Mouse (Mus musculus) embryonic facial prominence, embryonic 14.5 days (tissue): ENCODE measurements around the gene Serpina3a. TPM values are rescaled to one million over a fixed set of nuclear protein-coding genes. Genes with fewer than 3 reads are reported as not detected.

Experiments
- ATAC-seq: fragments of 200-750 bp; cut with Nextera tagmentation; 2 replicates; pipeline ENCODE4 v1.8.0; 2017; ENCODE audit warnings: low read depth, moderate number of reproducible peaks, moderate TSS enrichment
- DNase-seq: peaks from one replicate; pipeline ENCODE4 v3.0.0-alpha.2; 2015; ENCODE audit warnings: low spot score
- H3K27ac ChIP-seq: fragments of 300-500 bp; sonication (generic); replicated peaks from 2 replicates; pipeline ENCODE4 v1.5.1; 2014; ENCODE audit warnings: low read depth, mild to moderate bottlenecking, low read length, moderate library complexity
- H3K27me3 ChIP-seq: fragments of 300-500 bp; sonication (generic); replicated peaks from 2 replicates; pipeline ENCODE4 v1.6.1; 2014; ENCODE audit warnings: low read length; ENCODE audit not compliant: control insufficient read depth, insufficient read depth
- H3K36me3 ChIP-seq: fragments of 300-500 bp; sonication (generic); 2 replicates; pipeline ENCODE4 v1.6.1; 2014; ENCODE audit warnings: low read length, mixed read lengths; ENCODE audit not compliant: control insufficient read depth, insufficient read depth
- H3K4me1 ChIP-seq: fragments of 300-500 bp; sonication (generic); 2 replicates; pipeline ENCODE4 v1.6.1; 2014; ENCODE audit warnings: antibody characterized with exemption, low read length; ENCODE audit not compliant: control insufficient read depth, insufficient read depth
- H3K4me2 ChIP-seq: fragments of 300-500 bp; sonication (generic); 2 replicates; pipeline ENCODE4 v1.6.1; 2014; ENCODE audit warnings: low read depth, mild to moderate bottlenecking, low read length, moderate library complexity, mixed read lengths
- H3K4me3 ChIP-seq: fragments of 300-500 bp; sonication (generic); 2 replicates; pipeline ENCODE4 v1.5.1; 2014; ENCODE audit warnings: low read depth, mild to moderate bottlenecking, low read length
- H3K9ac ChIP-seq: fragments of 300-500 bp; sonication (generic); 2 replicates; pipeline ENCODE4 v1.6.1; 2014; ENCODE audit warnings: low read depth, mild to moderate bottlenecking, low read length, moderate library complexity, mixed read lengths
- H3K9me3 ChIP-seq: fragments of 300-500 bp; sonication (generic); 2 replicates; pipeline ENCODE4 v1.6.1; 2016; ENCODE audit warnings: low read length; ENCODE audit not compliant: control insufficient read depth
- WGBS: fragments of 180-500 bp; shearing (Covaris S2); extraction: QIAGEN DNeasy Blood & Tissue Kit; methylation state at CpG from one replicate; pipeline ENCODE4 v1.1.7; 2014; 5-methylcytosine and 5-hydroxymethylcytosine counted together
- polyA plus RNA-seq: library from polyadenylated mRNA; unstranded; fragments of >200 nt; fragmentation: Nextera tagmentation; extraction: Ambion mirVana; gene quantifications from 2 replicates; pipeline ENCODE4 v1.2.1, GENCODE M21; 2014

Gene Serpina3a
- polyA plus RNA-seq, 1 experiment from 2014 or later: not detected

GRCm38 (mm10) chr12:104091303-104091702 is 21.2 kb upstream of the Serpina3a start:
- H3K27me3 ChIP-seq: no peaks in the 10 kb centered on the region
- H3K27ac ChIP-seq: no peak overlapping the region
- H3K4me3 ChIP-seq: no peak overlapping the region
- no peak for DNase-seq
- no peak overlapping the region for H3K4me2 ChIP-seq
- 67% methylated on average over 1 of the region's 1 CpGs for WGBS
- no peaks in the 10 kb centered on the region for H3K4me1 ChIP-seq
- no peaks in the 10 kb centered on the region for H3K36me3 ChIP-seq
- H3K9me3 ChIP-seq: peaks cover 4% of the 10 kb centered on the region; the same call in 1 of the 2 replicates
- ATAC-seq: no peak
- no peak overlapping the region for H3K9ac ChIP-seq

GRCm38 (mm10) chr12:104100768-104101167 is 11.8 kb upstream of the Serpina3a start, which contains the start of gene Serpina5:
Serpina5 (plus strand) TSS chr12:104101113.
- ATAC-seq: no peak
- DNase-seq: no peak
- no peaks in the 10 kb centered on the region for H3K27me3 ChIP-seq
- no peak within 1 kb of the TSS for H3K4me2 ChIP-seq
- no peaks in the 10 kb centered on the region for H3K4me1 ChIP-seq
- H3K4me3 ChIP-seq: no peak within 1 kb of the TSS
- no peaks in the 10 kb centered on the region for H3K9me3 ChIP-seq
- WGBS: 84% methylated on average over 6 of the region's 6 CpGs
- H3K36me3 ChIP-seq: no peaks in the 10 kb centered on the region
- H3K27ac ChIP-seq: no peak within 1 kb of the TSS
- H3K9ac ChIP-seq: no peak within 1 kb of the TSS

GRCm38 (mm10) chr12:104105847-104106246 is 6.7 kb upstream of the Serpina3a start:
- no peak for ATAC-seq
- no peaks in the 10 kb centered on the region for H3K4me1 ChIP-seq
- no peak overlapping the region for H3K4me3 ChIP-seq
- DNase-seq: no peak
- no peaks in the 10 kb centered on the region for H3K27me3 ChIP-seq
- no peaks in the 10 kb centered on the region for H3K36me3 ChIP-seq
- H3K4me2 ChIP-seq: no peak overlapping the region
- no peak overlapping the region for H3K27ac ChIP-seq
- H3K9ac ChIP-seq: no peak overlapping the region
- no peaks in the 10 kb centered on the region for H3K9me3 ChIP-seq

- Histone ChIP-seq H3K36me3 (no peaks in the 10 kb centered on the region), H3K4me3 (no peak overlapping the region), H3K4me1 (no peaks in the 10 kb centered on the region), H3K27me3 (no peaks in the 10 kb centered on the region), H3K4me2 (no peak overlapping the region), H3K9me3 (no peaks in the 10 kb centered on the region), H3K27ac (no peak overlapping the region), H3K9ac (no peak overlapping the region)
- ATAC-seq: no peak
- no peak for DNase-seq
These were observed 5.6 kb upstream of the Serpina3a start for GRCm38 (mm10) chr12:104106919-104107318.

GRCm38 (mm10) chr12:104108507-104108906 is 4.0 kb upstream of the Serpina3a start:
- H3K9ac ChIP-seq: no peak overlapping the region
- DNase-seq (no peak), ATAC-seq (no peak)
- no peak overlapping the region for H3K4me3 ChIP-seq
- H3K27me3 ChIP-seq: no peaks in the 10 kb centered on the region
- H3K4me2 ChIP-seq: no peak overlapping the region
- H3K36me3 ChIP-seq: no peaks in the 10 kb centered on the region
- no peak overlapping the region for H3K27ac ChIP-seq
- no peaks in the 10 kb centered on the region for H3K9me3 ChIP-seq
- whole genome bisulfite sequencing: 75% methylated on average over 2 of the region's 2 CpGs
- no peaks in the 10 kb centered on the region for H3K4me1 ChIP-seq

GRCm38 (mm10) chr12:104114921-104115579 is 2.5 kb downstream of the Serpina3a start:
- DNase-seq (peak; percentile 1), ATAC-seq (no peak)
- no peaks in the 10 kb centered on the region for H3K9me3 ChIP-seq
- no peak overlapping the region for H3K4me2 ChIP-seq
- no peak overlapping the region for H3K9ac ChIP-seq
- H3K36me3 ChIP-seq: no peaks in the 10 kb centered on the region
- WGBS: 40% methylated on average over 3 of the region's 3 CpGs
- H3K27me3 ChIP-seq: no peaks in the 10 kb centered on the region
- H3K4me1 ChIP-seq: no peaks in the 10 kb centered on the region
- no peak overlapping the region for H3K4me3 ChIP-seq
- H3K27ac ChIP-seq: no peak overlapping the region

GRCm38 (mm10) chr12:104123097-104123496 is 10.6 kb downstream of the Serpina3a start:
- H3K36me3 ChIP-seq: no peaks in the 10 kb centered on the region
- WGBS: 90% methylated on average over 1 of the region's 1 CpGs
- ATAC-seq (no peak), DNase-seq (no peak)
- H3K9me3 ChIP-seq: no peaks in the 10 kb centered on the region
- no peaks in the 10 kb centered on the region for H3K4me1 ChIP-seq
- no peak overlapping the region for H3K4me3 ChIP-seq
- H3K27ac ChIP-seq: no peak overlapping the region
- no peak overlapping the region for H3K4me2 ChIP-seq
- H3K27me3 ChIP-seq: no peaks in the 10 kb centered on the region
- H3K9ac ChIP-seq: no peak overlapping the region

- Histone ChIP-seq H3K9me3 (no peaks in the 10 kb centered on the region), H3K9ac (no peak overlapping the region), H3K4me3 (no peak overlapping the region), H3K27ac (no peak overlapping the region), H3K36me3 (no peaks in the 10 kb centered on the region), H3K4me2 (no peak overlapping the region), H3K4me1 (no peaks in the 10 kb centered on the region), H3K27me3 (no peaks in the 10 kb centered on the region)
- 71% methylated on average over 2 of the region's 2 CpGs for WGBS
- no peak for DNase-seq
- no peak for ATAC-seq
These were observed 11.5 kb downstream of the Serpina3a start for GRCm38 (mm10) chr12:104123996-104124395.

- no peak overlapping the region for H3K9ac ChIP-seq
- 77% methylated on average over 5 of the region's 5 CpGs for WGBS
- H3K36me3 ChIP-seq: no peaks in the 10 kb centered on the region
- DNase-seq (no peak), ATAC-seq (no peak)
- H3K9me3 ChIP-seq: no peaks in the 10 kb centered on the region
- H3K27ac ChIP-seq: no peak overlapping the region
- H3K4me2 ChIP-seq: no peak overlapping the region
- H3K27me3 ChIP-seq: no peaks in the 10 kb centered on the region
- H3K4me1 ChIP-seq: no peaks in the 10 kb centered on the region
- H3K4me3 ChIP-seq: no peak overlapping the region
These were observed 12.6 kb downstream of the Serpina3a start for GRCm38 (mm10) chr12:104125021-104125560.
